Mouse (Mus musculus): ENCODE measurements at regions not wholly inside any gene's neighbourhood (a gene's known extent, or its start where the extent isn't known, plus 50 kb on each side); places are given as distances from the start of the nearest gene placed in this dataset.

DNA sequence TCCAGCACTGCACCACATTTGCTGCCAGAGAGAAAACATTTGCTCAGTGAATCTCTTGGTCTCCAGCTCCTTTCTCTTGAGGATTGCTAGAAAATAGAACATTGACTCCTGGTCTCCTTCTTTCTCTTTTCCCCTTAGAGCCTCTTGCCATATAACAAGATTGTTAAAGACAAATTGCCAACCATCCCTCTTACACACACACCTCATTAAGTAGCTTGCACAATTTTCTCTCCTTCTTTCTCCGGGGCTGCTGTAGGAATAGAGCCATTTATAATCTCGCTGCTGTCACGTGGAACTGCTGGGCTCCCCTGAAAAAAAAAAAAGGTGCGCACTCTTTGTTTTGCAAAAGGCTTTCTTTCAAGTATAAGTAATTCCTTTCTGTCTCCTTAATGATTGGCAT is 318.6 kb upstream of the Spred2 start:
- no peak for TF ChIP-seq POLR2A (IDR thresholded peaks at IDR 0.05; ENCODE audit: borderline replicate concordance, extremely low read depth, insufficient read depth, insufficient read length, poor library complexity, severe bottlenecking)
- no peak for TF ChIP-seq CTCF (IDR thresholded peaks at IDR 0.05; ENCODE audit: borderline replicate concordance, extremely low read depth, insufficient read depth, insufficient read length)

All from brain, embryonic 14.5 days (tissue).